Mouse (Mus musculus): ENCODE measurements around the gene 5730596B20Rik.

5730596B20Rik gene

GRCm38 (mm10) chr6:52177061-52177735, at the start of gene 5730596B20Rik:
Gene 5730596B20Rik, plus strand, starts transcription at chr6:52177498.
- DNase-seq (ENCODE audit: low spot score) = no peak

DNA sequence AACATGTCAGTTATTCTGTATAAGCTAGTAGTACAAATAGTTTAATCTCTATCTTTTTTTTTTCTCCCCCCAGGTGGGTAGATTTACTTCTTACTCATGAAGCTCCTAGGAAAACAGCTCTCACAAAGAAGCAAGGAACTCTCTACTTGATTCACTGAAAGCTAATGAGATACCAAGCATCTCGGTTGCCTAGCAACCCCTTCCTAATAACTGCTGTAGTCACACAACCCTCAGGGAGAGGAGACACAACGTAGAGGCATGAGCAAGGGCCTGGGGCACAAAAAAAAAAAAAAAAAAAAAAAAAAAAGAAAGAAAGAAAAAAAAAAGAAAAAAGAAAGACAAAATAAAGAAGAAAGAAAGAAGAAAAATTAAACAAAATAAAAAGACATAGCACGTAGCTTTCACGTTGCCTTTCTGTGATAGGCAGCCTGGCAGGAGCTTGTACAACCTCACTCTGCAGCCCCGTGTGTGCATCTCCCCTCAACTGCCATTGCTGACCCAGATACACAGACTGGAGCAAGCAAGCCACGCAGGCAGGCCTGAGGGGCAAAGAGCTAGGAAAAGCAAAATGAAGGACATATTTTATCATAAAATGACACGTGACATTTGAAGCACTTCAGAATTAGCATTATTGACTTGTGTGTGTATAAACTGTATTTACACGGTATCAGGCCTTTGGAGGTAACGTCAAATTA, 39.3 kb upstream of the 5730596B20Rik start:
- DNase-seq (ENCODE audit: low spot score) = no peak

DNA sequence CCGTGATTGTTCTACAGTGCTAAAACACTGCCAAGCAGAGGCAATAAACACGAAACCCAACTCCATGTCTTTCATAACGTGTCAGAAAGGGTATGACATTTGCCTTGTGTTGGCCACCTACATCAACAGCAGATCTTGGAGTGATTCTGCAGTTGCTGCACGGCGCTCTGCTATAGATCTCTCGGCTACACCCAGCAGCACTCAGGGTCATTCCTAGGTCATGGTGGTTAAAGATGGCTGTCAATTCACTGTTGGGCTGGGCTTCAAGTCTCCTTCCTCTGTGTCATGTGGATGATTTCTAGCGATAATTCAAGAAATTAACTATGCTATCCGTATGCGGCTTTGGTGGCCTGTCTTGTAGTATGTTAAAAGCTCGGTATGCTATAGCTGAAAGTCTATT, 38.7 kb upstream of the 5730596B20Rik start:
- no peak for DNase-seq (ENCODE audit: low spot score)

DNA sequence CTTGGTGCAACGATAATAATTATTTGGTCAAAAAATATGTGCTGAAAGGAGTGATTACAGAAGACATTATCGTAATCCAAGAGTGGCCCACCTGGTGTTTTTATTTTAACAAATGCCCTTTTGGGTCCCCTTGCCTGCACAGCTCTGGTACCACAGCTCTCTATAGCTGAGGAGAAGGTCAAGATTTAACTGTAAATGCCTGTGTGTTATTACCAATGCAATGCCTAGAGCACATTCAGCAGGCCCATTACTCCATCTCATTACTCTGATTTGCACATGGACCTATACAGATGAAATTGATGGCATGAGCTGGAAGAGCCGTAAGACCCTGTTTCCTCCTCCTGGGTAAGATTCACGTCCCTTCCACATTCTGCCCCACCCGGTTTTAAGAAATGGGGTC, 38.2 kb upstream of the 5730596B20Rik start:
- DNase-seq (ENCODE audit: low spot score) = no peak

DNA sequence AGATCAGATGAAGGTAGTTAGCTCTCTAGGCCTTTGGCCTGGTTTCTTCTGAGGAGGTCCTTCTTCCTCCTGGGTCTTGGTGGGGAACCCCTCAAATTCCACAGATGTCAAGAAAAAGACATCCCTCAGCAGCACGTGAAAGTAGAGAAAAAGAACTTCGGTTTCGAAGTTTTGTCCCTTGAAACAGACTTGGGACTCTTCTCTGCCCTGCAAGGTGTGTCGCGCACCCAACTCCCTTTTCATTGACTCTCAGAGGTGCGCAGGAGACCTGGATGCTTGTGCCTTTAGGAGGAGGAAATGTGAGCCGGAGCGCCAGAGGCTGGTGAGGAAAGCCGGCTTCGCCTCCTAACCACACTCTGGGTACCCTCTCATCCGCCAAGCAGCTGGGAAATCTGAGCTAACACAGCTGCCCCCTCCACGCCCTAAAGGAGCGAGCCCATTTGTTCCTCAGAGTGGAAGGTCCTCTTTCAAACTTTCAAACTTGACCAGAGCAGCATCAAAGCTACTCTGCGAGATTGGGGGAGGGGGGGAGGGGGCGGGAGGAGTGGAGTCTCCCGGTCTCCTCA, 26.8 kb upstream of the 5730596B20Rik start:
- DNase-seq (ENCODE audit: low spot score) = no peak

GRCm38 (mm10) chr6:52151571-52151970, 25.7 kb upstream of the 5730596B20Rik start:
- no peak for DNase-seq (ENCODE audit: low spot score)

DNA sequence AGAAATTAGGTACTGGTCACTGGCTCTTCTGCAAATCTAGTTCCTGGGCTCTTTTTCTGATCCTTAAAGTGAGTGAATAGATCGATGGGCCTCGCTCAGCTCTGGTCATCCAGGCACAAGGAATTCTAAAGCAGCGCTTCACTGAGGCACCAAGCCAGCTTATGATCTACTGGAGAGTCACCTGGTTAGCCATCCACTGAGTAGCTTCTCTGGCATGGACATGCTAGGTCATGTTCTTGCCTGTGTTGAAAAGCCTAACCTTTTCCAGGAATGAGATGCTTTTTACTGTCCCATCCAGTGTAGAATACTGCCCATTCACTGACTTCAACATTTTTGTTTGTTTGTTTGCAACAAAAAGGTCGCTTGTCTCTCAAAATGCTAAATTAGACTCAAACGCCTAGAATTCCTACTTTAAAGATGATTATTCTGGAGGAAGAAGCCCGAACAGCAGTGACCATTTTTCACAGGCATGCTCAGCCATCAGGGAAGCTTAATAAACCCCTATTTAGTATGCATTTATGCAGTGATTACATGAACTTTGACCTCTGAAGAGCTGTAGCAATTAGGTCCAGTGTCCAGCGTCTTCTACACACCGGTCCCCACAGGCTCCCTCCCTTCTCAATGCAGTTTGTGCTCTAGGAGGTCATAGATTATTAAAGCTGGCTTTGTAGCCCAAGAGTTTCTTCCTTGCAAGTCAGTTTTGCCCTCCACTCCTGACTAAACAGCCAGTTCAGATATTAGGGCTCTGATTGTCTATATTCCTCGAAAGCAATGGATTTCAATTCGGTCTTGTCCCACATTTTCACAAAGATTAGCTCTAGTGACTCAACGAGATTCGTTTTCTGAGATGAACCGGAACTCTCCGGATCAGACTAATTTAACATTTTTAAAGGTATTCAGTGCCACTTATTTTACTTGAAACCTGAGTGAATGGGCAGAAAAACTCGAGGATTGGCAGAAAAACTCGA, 24.8 kb upstream of the 5730596B20Rik start:
- no peak for DNase-seq (ENCODE audit: low spot score)

DNA sequence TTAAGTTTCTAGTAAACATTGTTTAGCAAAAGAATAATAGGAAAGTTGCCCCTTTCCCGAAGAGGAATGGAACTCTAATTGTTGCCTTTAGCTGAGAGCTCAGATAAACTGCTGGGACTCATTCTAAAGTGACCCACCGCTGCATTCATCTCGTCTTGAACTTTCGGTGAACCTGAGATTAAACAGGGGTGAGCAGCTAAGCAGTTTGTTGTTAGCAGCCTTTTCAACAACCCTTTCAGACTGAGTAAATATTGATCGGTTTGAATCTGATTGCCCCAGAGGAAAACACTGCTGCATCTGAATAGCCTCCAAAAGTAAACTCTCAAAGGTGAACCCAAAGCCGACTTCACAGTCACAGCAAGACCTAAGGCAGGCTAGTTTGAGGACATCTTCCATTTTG, 24.0 kb upstream of the 5730596B20Rik start:
- no peak for DNase-seq (ENCODE audit: low spot score)

- DNase-seq (ENCODE audit: low spot score) = no peak
Measured at GRCm38 (mm10) chr6:52154044-52154443, 23.3 kb upstream of the 5730596B20Rik start.

GRCm38 (mm10) chr6:52155471-52155870, 21.8 kb upstream of the 5730596B20Rik start:
- DNase-seq (ENCODE audit: low spot score) = no peak

- no peak for DNase-seq (ENCODE audit: low spot score)
Measured at GRCm38 (mm10) chr6:52156551-52157200, 20.6 kb upstream of the 5730596B20Rik start.

GRCm38 (mm10) chr6:52157466-52158275, 19.6 kb upstream of the 5730596B20Rik start:
- no peak for DNase-seq (ENCODE audit: low spot score)

DNA sequence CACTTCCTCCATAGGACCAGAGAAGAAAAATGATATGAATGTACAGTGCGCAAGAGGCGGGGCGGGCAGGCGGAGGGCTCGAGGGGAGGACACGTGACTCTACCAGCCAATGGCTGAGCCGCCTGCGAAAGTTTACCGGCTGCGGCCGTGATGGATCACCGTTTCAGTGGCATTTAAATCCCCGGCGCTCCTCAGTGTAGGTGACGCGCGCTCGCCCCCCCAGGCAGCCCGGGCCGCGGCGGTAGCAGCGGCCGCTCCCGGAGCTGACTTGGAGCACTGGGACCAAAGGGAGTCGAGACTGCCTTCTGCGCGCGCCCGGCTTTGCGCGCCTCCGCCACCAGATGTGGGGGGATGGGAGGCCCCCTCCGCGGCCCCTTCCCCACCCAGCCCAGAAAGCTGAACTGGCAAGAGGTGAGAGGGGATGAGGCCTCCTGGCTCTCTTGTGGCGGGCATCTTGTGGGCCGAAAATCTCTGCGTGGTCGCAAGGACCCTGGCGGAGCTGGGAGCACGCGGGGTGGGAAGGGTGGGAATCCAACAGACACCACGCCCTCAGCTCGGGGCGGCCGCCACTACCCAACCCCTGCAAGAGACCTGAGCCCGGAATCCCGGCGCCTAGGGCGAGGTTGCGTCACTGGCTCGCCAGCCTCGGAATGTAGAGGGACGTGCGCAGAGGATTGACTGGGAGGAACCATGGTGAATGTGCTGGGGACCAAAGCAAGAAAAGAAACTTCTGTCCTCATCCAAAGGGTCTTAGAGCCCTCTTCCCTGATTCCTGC, 18.8 kb upstream of the 5730596B20Rik start, which contains the start of gene Hoxa1:
Gene Hoxa1, minus strand, starts transcription at position 42 of the 776 bp plus-strand sequence.
- peak; percentile 67 for DNase-seq (ENCODE audit: low spot score)

- DNase-seq (ENCODE audit: low spot score) = no peak
Measured at GRCm38 (mm10) chr6:52159164-52159761, 18.0 kb upstream of the 5730596B20Rik start.

- DNase-seq (ENCODE audit: low spot score) = no peak
Measured at GRCm38 (mm10) chr6:52159979-52160378, 17.3 kb upstream of the 5730596B20Rik start.

GRCm38 (mm10) chr6:52160511-52161335, 16.6 kb upstream of the 5730596B20Rik start:
- DNase-seq (ENCODE audit: low spot score) = no peak

DNA sequence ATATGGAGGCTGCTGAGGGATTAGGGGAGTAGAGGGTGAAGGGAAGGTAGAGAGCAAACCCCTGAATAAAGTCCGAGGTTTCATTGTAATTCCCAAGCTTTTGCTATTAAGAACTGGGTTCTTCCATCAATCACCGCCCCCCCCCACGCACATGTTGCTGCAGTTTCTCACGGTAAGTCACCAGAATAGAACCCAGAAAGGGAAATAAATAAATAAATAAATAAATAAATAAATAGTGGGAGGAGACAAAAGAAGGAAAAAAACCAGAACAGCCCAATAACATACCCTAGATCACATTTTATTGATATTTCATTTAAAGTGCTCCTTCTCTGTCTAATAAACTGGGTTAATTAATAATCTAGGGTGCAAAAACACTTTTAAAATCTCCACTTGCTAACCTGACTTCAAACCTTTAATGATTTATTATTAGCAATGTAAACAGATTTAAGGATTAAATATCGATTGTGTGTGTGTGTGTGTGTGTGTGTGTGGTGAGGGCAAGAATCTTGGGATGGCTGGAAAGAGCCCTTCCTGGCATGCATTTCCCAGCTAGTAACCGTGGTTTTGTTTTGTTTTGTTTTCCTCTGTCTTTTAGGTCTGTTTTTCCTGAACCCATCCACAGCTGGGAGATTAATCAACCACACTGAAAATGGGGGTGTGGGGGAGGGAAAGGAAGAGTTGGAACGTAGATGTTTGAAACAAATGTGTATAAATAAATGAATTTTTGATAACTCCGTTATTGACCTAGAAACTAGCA, 15.8 kb upstream of the 5730596B20Rik start:
- DNase-seq (ENCODE audit: low spot score) = no peak

GRCm38 (mm10) chr6:52162093-52162380, 15.3 kb upstream of the 5730596B20Rik start:
- no peak for DNase-seq (ENCODE audit: low spot score)

Data from testis, postnatal 14 days (tissue).